ENCODE assay signal across 9 mouse cellular contexts in the genomic region with DNA sequence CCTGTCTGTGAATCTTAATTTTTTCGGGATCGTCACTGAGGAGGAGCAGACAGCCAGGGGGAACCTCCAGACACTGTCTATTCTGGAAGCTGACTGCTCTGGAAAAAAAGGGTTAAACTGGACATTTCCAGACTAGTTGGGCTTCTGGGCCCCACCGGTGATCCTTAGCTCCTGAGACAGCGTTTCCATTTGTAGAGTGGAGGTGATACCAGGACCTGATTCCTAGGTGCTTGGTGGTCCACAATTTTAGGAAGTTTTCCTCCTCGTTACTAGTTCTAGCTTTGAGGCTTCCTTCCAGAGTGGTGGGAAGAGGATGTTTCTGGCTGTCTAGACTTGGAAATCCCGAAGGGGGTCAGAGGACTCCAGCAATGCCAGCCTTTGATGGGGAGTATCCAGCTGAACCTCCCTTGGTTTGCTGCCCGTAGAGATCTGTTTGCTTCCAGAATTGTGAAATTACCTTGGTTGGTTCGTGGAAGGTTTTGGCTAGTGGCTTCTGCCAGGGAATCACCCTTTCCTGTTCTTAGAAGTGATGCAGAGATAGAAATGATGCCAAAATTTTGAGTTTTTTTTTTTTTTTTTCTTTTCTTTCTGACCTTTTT. TPM values are rescaled to one million over a fixed set of nuclear protein-coding genes. Genes with fewer than 3 reads are reported as not detected.
DNase-seq lines count a peak whose midpoint lies in the region; ATAC-seq and TF ChIP-seq lines count a peak whose summit lies in the region.
"Had no signal": no experiment of that assay in that cellular context is flagged by ENCODE, and none has a peak within 500 bp of the region (broad histone marks: within the 10 kb centered on the region; RNA-seq: fewer than 3 reads in every experiment).

No protein-coding gene starts in this region.

- no peaks in the 10 kb centered on the region for H3K9me3 ChIP-seq in kidney, embryonic 14.5 days (ENCODE audit: control insufficient read depth, low read length)
- H3K9me3 ChIP-seq in hindbrain, embryonic 12.5 days (replicated peaks), result no peaks in the 10 kb centered on the region
- no peaks in the 10 kb centered on the region for H3K9me3 ChIP-seq in midbrain, embryonic 14.5 days (ENCODE audit: control insufficient read depth, low read length)

- peak overlapping the region; percentile 84; the same call in 1 of the 2 replicates for H3K27ac ChIP-seq in kidney, embryonic 14.5 days (ENCODE audit: low read depth, low read length)
- peak overlapping the region; percentile 79 for H3K27ac ChIP-seq in bone marrow, adult 2 months (ENCODE audit: control insufficient read depth, insufficient read depth, low read depth, low read length, poor library complexity)
- peak overlapping the region; percentile 88 for H3K27ac ChIP-seq in hindbrain, embryonic 12.5 days
- peak overlapping the region; percentile 89 for H3K27ac ChIP-seq in midbrain, embryonic 14.5 days (replicated peaks; ENCODE audit: low read depth, low read length)

- peak overlapping the region; percentile 87 for H3K4me2 ChIP-seq in kidney, embryonic 14.5 days (replicated peaks; ENCODE audit: low read depth, low read length)
- H3K4me2 ChIP-seq in hindbrain, embryonic 12.5 days (replicated peaks), result peak overlapping the region; percentile 71
- H3K4me2 ChIP-seq in midbrain, embryonic 14.5 days (ENCODE audit: low read length), result peak overlapping the region; percentile 90

- no peak for ATAC-seq in kidney, embryonic 14.5 days (ENCODE audit: low FRiP score, low TSS enrichment)
- ATAC-seq in hindbrain, embryonic 12.5 days (ENCODE audit: low FRiP score), result no peak
- no peak for ATAC-seq in midbrain, embryonic 14.5 days (ENCODE audit: low FRiP score, low TSS enrichment)
- ATAC-seq in CD4-positive, CD25-positive, alpha-beta regulatory T cell, adult 4 months, result no peak

- peak overlapping the region; percentile 97 for H3K9ac ChIP-seq in kidney, embryonic 14.5 days (ENCODE audit: low read depth, low read length)
- H3K9ac ChIP-seq in hindbrain, embryonic 12.5 days, result peak overlapping the region; percentile 98
- H3K9ac ChIP-seq in midbrain, embryonic 14.5 days (replicated peaks; ENCODE audit: low read length), result peak overlapping the region; percentile 97

- no peaks in the 10 kb centered on the region; the same call in 1 of the 2 replicates for H3K36me3 ChIP-seq in kidney, embryonic 14.5 days (ENCODE audit: control insufficient read depth, insufficient read depth, low read length)
- H3K36me3 ChIP-seq in hindbrain, embryonic 12.5 days, result no peaks in the 10 kb centered on the region
- H3K36me3 ChIP-seq in midbrain, embryonic 14.5 days (ENCODE audit: control insufficient read depth, insufficient read depth, low read length), result no peaks in the 10 kb centered on the region

- no peak for TF ChIP-seq CTCF in bone marrow, adult 2 months (IDR thresholded peaks at IDR 0.05; ENCODE audit: control insufficient read depth, insufficient read depth, low read length)

- peak overlapping the region; percentile 98 for H3K4me3 ChIP-seq in kidney, embryonic 14.5 days (ENCODE audit: low read length)
- peak overlapping the region; percentile 94 for H3K4me3 ChIP-seq in bone marrow, adult 2 months (replicated peaks; ENCODE audit: control insufficient read depth, low read depth, low read length)
- H3K4me3 ChIP-seq in hindbrain, embryonic 12.5 days, result peak overlapping the region; percentile 98
- peak overlapping the region; percentile 99 for H3K4me3 ChIP-seq in midbrain, embryonic 14.5 days (replicated peaks; ENCODE audit: low read depth, low read length)

- TF ChIP-seq POLR2A in bone marrow, adult 2 months (IDR thresholded peaks at IDR 0.05; ENCODE audit: borderline replicate concordance, control insufficient read depth, low read depth, low read length), result no peak

- WGBS in kidney, embryonic 14.5 days, result 9% methylated on average over 8 of the region's 8 CpGs
- 7% methylated on average over 8 of the region's 8 CpGs for WGBS in bone marrow, adult 2 months
- 12% methylated on average over 8 of the region's 8 CpGs for WGBS in hindbrain, embryonic 12.5 days
- 12% methylated on average over 8 of the region's 8 CpGs for WGBS in midbrain, embryonic 14.5 days

- H3K27me3 ChIP-seq in kidney, embryonic 14.5 days (ENCODE audit: control insufficient read depth, insufficient read depth, low read length), result no peaks in the 10 kb centered on the region
- H3K27me3 ChIP-seq in hindbrain, embryonic 12.5 days, result no peaks in the 10 kb centered on the region
- no peaks in the 10 kb centered on the region for H3K27me3 ChIP-seq in midbrain, embryonic 14.5 days (ENCODE audit: control insufficient read depth, insufficient read depth, low read length)

- no peak for DNase-seq in kidney, postnatal 14 days
- DNase-seq in midbrain, embryonic 14.5 days, result no peak
- DNase-seq in frontal cortex, postnatal 10 days (ENCODE audit: low spot score in 2 of 2), result no peak
- DNase-seq in thymus, postnatal 0 days (ENCODE audit: low spot score), result no peak

- peaks cover 26% of the 10 kb centered on the region for H3K4me1 ChIP-seq in kidney, embryonic 14.5 days (ENCODE audit: control insufficient read depth, insufficient read depth, low read length)
- peaks cover 2% of the 10 kb centered on the region for H3K4me1 ChIP-seq in bone marrow, adult 2 months (ENCODE audit: control insufficient read depth, insufficient read depth, low read length)
- peaks cover 29% of the 10 kb centered on the region for H3K4me1 ChIP-seq in hindbrain, embryonic 12.5 days
- H3K4me1 ChIP-seq in midbrain, embryonic 14.5 days (ENCODE audit: control insufficient read depth, insufficient read depth, low read length), result peaks cover 19% of the 10 kb centered on the region

RNA-seq across cellular contexts. Expression of a gene that starts 0.9 kb away (rescaled TPM):
- 25.3 and 34.4 TPM in 2 replicates for polyA plus RNA-seq in kidney, embryonic 14.5 days (2014; fragmentation: Nextera tagmentation; extraction: Ambion mirVana)
- 19.6 and 29.3 TPM in 2 replicates for polyA plus RNA-seq in bone marrow, adult 2 months (2011; ENCODE audit: insufficient read depth, insufficient read length, low replicate concordance, missing spikeins)
- 23.0 and 25.2 TPM in 2 replicates for polyA plus RNA-seq in hindbrain, embryonic 12.5 days (2016; fragmentation: Nextera tagmentation; extraction: Ambion mirVana)
- 22.8 and 24.5 TPM in 2 replicates for polyA plus RNA-seq in midbrain, embryonic 14.5 days (2014; fragmentation: Nextera tagmentation; extraction: Ambion mirVana)
- polyA plus RNA-seq in CD4-positive, CD25-positive, alpha-beta regulatory T cell, adult 4 months (2017; shearing (Covaris generic)), result 1 to 10 TPM; 3.7 to 5.4 TPM
- 11.6 and 14.5 TPM in 2 replicates for polyA plus RNA-seq in thymus, postnatal 0 days (2015; fragmentation: Nextera tagmentation; extraction: Ambion mirVana)

RNA-seq across cellular contexts. Expression of a gene that starts 12.1 kb away (rescaled TPM):
- 0.66 TPM in 1 of 2 replicates, not detected in the other for polyA plus RNA-seq in kidney, embryonic 14.5 days (2014; fragmentation: Nextera tagmentation; extraction: Ambion mirVana)
- not detected in 2 replicates for polyA plus RNA-seq in bone marrow, adult 2 months (2011; ENCODE audit: insufficient read depth, insufficient read length, low replicate concordance, missing spikeins)
- not detected in 2 replicates for polyA plus RNA-seq in hindbrain, embryonic 12.5 days (2016; fragmentation: Nextera tagmentation; extraction: Ambion mirVana)
- polyA plus RNA-seq in midbrain, embryonic 14.5 days (2014; fragmentation: Nextera tagmentation; extraction: Ambion mirVana), result not detected in 2 replicates
- polyA plus RNA-seq in CD4-positive, CD25-positive, alpha-beta regulatory T cell, adult 4 months (2017; shearing (Covaris generic)), result not detected
- polyA plus RNA-seq in thymus, postnatal 0 days (2015; fragmentation: Nextera tagmentation; extraction: Ambion mirVana), result 0.21 TPM in 1 of 2 replicates, not detected in the other
- polyA plus RNA-seq: large intestine, adult 2 months had no signal

RNA-seq across cellular contexts. Expression of a gene that starts 19.4 kb away (rescaled TPM):
- polyA plus RNA-seq in kidney, embryonic 14.5 days (2014; fragmentation: Nextera tagmentation; extraction: Ambion mirVana), result 1.0 and 1.2 TPM in 2 replicates
- polyA plus RNA-seq in bone marrow, adult 2 months (2011; ENCODE audit: insufficient read depth, insufficient read length, low replicate concordance, missing spikeins), result not detected in 2 replicates
- 30.6 and 32.1 TPM in 2 replicates for polyA plus RNA-seq in hindbrain, embryonic 12.5 days (2016; fragmentation: Nextera tagmentation; extraction: Ambion mirVana)
- polyA plus RNA-seq in midbrain, embryonic 14.5 days (2014; fragmentation: Nextera tagmentation; extraction: Ambion mirVana), result 147 and 169 TPM in 2 replicates
- 1 to 10 TPM; 1.1 TPM for polyA plus RNA-seq in CD4-positive, CD25-positive, alpha-beta regulatory T cell, adult 4 months (2017; shearing (Covaris generic))
- 0.09 and 0.13 TPM in 2 replicates for polyA plus RNA-seq in thymus, postnatal 0 days (2015; fragmentation: Nextera tagmentation; extraction: Ambion mirVana)

RNA-seq across cellular contexts. Expression of a gene that starts 20.2 kb away (rescaled TPM):
- polyA plus RNA-seq in kidney, embryonic 14.5 days (2014; fragmentation: Nextera tagmentation; extraction: Ambion mirVana), result 86.1 and 95.5 TPM in 2 replicates
- polyA plus RNA-seq in bone marrow, adult 2 months (2011; ENCODE audit: insufficient read depth, insufficient read length, low replicate concordance, missing spikeins), result 5.2 and 5.9 TPM in 2 replicates
- polyA plus RNA-seq in hindbrain, embryonic 12.5 days (2016; fragmentation: Nextera tagmentation; extraction: Ambion mirVana), result 39.2 and 39.6 TPM in 2 replicates
- polyA plus RNA-seq in midbrain, embryonic 14.5 days (2014; fragmentation: Nextera tagmentation; extraction: Ambion mirVana), result 36.7 and 39.2 TPM in 2 replicates
- polyA plus RNA-seq in CD4-positive, CD25-positive, alpha-beta regulatory T cell, adult 4 months (2017; shearing (Covaris generic)), result not detected
- 11.3 and 11.9 TPM in 2 replicates for polyA plus RNA-seq in thymus, postnatal 0 days (2015; fragmentation: Nextera tagmentation; extraction: Ambion mirVana)

RNA-seq across cellular contexts. Expression of a gene that starts 25.6 kb away (rescaled TPM):
- polyA plus RNA-seq in kidney, embryonic 14.5 days (2014; fragmentation: Nextera tagmentation; extraction: Ambion mirVana), result 48.1 and 54.4 TPM in 2 replicates
- polyA plus RNA-seq in bone marrow, adult 2 months (2011; ENCODE audit: insufficient read depth, insufficient read length, low replicate concordance, missing spikeins), result 19.3 and 42.9 TPM in 2 replicates
- 42.2 and 42.4 TPM in 2 replicates for polyA plus RNA-seq in hindbrain, embryonic 12.5 days (2016; fragmentation: Nextera tagmentation; extraction: Ambion mirVana)
- 35.9 and 38.3 TPM in 2 replicates for polyA plus RNA-seq in midbrain, embryonic 14.5 days (2014; fragmentation: Nextera tagmentation; extraction: Ambion mirVana)
- polyA plus RNA-seq in CD4-positive, CD25-positive, alpha-beta regulatory T cell, adult 4 months (2017; shearing (Covaris generic)), result 10 to 100 TPM; 13.5 to 21.7 TPM
- polyA plus RNA-seq in thymus, postnatal 0 days (2015; fragmentation: Nextera tagmentation; extraction: Ambion mirVana), result 36.0 and 36.2 TPM in 2 replicates

Comparison
In these comparisons a context has a peak if more than half of its experiments do, and no peak if none do; other contexts are left out.
1. RNA of a gene that starts 19.4 kb away (polyA plus RNA-seq): 147 to 169 TPM in midbrain, embryonic 14.5 days and 30.6 to 32.1 TPM in hindbrain, embryonic 12.5 days; 1.0 to 1.2 TPM in kidney, embryonic 14.5 days, 1.1 TPM in CD4-positive, CD25-positive, alpha-beta regulatory T cell, adult 4 months, not detected in bone marrow, adult 2 months and 0.09 to 0.13 TPM in thymus, postnatal 0 days; every median in the first group is over 10 times any median in the second.
2. Peak in every context shown above with its lines, with median percentiles within 50 percentile points of each other: H3K27ac ChIP-seq, H3K4me2 ChIP-seq, H3K4me3 ChIP-seq and H3K9ac ChIP-seq.